Mouse (Mus musculus) 416B (cell line): Measurements from ENCODE around the gene Ccdc106.
"Not testable (repeated sequence)": the region's sequence is repeated elsewhere in the genome, so short reads cannot be mapped to it uniquely, and the experiment has no call there.

Experiments
- DNase-seq: peaks from one replicate; pipeline ENCODE4 v3.0.0; 2011; ENCODE audit warnings: low read depth

Ccdc106 gene

GRCm38 (mm10) chr7:5051193-5052192 is 31.1 kb downstream of the Ccdc106 start, which contains the start of gene Zfp580:
Gene Zfp580 (plus strand): TSS chr7:5051538.
- peak; percentile 76 for DNase-seq

DNA sequence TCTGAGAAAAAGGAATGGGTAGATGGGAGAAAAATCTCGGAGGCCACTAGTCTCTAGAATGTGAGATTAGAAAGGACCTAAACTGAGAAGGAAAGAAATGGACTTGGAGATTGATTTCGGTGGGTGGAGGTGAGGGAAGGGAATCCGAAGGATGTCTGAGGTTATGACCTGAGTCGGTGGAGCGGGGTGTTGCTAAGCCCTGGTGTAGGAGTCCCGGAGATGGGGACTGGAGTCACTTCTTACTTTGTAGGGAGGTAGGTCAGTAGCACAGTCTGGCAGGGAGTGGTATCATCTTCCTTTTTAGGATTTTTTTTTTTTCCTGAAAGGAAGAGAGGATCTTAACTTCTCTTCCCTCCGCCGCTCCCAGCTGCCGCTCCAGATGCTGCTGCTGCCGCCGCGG is 32.1 kb downstream of the Ccdc106 start:
- no peak for DNase-seq

DNA sequence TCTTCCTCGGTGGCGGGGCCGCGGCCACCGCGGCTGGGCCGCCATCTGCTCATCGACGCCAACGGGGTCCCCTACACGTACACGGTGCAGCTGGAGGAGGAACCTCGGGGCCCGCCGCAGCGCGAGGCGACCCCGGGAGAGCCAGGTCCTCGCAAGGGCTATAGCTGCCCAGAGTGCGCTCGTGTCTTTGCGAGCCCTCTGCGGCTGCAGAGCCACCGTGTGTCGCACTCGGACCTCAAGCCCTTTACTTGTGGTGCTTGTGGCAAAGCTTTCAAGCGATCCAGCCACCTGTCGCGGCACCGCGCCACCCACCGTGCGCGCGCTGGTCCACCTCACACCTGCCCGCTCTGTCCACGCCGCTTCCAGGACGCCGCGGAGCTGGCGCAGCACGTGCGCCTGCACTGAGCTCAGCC is 32.6 kb downstream of the Ccdc106 start:
- DNase-seq = no peak

DNA sequence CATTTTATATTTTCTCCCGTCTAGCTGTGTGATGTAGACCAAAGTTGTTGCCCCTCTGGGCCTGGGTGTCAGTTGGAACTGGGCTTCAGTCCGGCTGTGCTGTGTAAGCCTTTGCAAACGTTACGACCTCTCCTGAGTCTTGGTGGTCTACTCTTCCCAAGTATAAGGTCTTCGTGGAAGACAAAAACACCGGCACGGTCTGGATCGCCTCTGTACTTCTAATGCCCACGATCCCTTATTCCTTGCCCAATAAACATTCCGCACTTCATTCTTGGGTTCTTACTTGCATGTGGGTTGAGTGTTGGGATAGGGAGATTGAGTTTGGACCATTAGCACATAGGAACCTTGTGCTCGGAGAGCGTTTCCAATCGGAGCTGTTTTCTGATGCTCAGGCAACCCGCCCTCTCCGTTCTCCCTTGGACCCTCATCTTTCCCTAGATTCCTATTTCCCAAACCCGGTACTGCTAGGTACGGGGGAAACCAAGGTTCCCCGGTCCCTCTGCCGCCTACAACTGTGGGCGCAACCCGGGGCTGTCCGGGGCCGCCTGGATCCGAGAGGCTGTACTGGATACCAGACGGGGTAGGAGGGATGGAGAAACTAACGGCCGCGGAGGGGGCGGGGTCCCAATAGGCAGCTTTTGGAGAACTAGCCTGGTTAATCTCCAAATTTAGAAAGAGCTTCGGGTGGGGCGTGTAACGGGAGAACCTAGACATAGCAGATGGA is 33.3 kb downstream of the Ccdc106 start:
- no peak for DNase-seq

DNA sequence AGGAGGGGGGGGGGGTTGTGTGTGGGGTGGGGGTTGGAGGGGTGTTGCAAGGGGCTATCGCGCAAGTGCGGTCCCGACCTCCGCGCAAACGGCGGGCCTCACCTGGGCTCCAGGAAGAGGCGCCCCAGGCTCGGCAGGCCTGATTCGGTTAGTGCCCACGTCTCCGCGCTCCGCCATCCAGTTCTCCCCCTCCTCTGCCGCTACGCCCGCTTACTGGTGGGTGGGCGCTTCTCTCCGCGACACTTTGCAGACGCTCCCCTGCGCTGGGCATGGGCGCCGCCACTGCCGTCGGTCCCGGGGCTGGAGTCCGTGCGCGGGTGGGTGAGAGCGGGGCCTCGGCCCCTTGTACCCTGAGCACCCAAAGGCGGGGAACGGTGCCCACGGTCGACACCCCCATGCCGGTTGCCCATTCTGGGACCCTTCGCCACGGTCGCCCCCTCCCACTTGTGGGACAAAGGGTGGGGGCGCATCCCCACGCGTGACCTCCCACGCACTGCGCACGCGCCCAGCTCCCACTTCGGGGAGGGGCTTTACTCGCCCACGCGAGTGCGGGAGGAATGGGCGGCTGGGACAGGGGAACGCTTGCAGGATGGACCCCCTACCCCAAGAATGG is 36.4 kb downstream of the Ccdc106 start:
- no peak for DNase-seq

DNA sequence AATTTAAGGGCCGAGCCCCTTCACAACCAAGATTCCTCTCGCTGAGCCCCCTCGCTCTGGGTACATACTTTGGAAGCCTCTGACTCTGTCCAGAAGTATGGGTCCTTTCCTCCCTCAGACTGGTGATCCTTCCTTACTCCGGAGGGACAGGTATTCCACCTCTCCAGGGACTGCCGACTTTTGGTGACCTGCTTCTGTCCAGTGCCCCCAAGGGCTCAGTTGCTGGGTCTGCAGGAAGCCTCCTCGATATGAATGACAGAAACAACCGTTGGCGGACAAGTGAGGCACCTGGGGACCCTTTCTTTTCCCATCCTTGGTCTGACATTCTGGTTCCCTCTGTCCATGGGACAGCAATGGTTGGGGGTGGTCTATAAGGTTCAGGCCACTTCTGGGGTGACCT is 37.0 kb downstream of the Ccdc106 start:
- DNase-seq = no peak

GRCm38 (mm10) chr7:5057804-5058203 is 37.5 kb downstream of the Ccdc106 start:
- DNase-seq = peak; percentile 79

- DNase-seq = no peak
Observed at GRCm38 (mm10) chr7:5058631-5059030, 38.3 kb downstream of the Ccdc106 start.

- no peak for DNase-seq
Observed at GRCm38 (mm10) chr7:5059421-5059820, 39.1 kb downstream of the Ccdc106 start.

GRCm38 (mm10) chr7:5060239-5060731 is 39.9 kb downstream of the Ccdc106 start:
- DNase-seq = peak; percentile 89

DNA sequence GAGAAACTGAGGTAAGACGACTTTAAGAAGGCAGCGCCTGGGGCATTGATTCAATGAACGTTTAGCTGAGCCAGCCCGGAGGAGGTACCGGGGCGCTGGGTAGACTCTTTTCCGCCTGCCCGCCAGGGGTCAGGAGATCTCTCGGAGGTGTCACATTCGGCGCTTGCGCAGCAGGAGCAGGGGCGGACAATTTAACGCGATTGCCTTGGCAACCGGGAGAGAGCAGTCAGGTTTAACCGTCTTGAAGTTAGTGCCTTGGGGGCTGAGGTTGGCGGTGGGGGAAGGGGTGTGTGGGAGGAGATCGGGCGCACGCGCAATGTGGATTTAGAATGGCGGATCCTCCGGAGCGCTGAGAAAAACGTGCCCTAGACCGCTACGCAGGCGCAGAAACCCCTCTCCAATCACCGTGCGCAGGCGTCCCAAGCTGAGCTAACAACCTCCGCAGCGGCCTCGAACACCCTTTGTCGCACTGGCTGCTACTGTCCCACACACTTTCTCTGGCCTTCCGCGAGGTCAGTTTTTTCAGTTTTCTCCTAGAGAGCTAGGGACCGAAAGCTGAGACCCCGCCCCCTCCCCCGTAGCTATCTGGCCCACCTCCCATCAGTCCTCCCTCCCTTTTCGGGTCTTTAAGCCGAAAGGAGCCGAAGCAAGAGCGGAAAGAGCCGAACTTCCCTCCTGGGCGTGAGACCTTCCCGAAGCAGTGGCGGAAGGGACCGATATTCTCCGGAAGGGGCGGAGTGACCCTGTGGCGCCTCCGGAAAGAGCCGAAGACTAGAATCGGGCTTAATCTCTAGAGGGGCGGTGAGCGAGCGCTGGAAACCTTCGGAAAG is 40.8 kb downstream of the Ccdc106 start:
- DNase-seq = peak; percentile 98

DNA sequence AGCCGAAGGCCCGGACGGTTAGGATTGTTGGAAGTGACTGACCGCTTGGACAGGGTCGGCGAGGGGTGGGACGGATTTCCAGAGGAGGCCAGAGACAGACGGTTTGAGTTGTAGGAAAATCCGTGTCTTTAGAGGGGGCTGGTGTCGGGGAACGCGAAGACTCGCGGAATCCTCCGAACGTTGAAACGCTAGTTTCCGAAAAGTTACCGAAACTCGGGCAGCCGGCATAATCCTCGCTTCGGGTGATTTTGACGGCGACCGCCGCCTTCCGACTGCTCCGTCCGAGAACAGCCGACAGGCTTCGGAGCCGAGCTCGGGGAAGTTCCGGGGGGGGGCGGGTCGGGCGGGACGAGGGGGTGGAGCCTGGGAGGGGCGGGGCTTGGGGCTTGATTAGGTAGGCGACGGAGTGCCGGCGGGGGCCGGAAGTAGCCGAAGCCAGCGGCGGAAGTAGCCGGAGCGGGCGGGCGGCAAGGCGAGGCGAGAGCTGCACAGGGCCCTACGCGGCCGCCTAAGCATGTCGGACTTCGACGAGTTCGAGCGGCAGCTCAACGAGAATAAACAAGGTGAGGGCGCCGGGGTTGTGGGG is 41.5 kb downstream of the Ccdc106 start, which contains the start of gene U2af2:
Gene U2af2 (plus strand): TSS at position 370 of the 586 bp plus-strand sequence.
- DNase-seq = peak; percentile 96

DNA sequence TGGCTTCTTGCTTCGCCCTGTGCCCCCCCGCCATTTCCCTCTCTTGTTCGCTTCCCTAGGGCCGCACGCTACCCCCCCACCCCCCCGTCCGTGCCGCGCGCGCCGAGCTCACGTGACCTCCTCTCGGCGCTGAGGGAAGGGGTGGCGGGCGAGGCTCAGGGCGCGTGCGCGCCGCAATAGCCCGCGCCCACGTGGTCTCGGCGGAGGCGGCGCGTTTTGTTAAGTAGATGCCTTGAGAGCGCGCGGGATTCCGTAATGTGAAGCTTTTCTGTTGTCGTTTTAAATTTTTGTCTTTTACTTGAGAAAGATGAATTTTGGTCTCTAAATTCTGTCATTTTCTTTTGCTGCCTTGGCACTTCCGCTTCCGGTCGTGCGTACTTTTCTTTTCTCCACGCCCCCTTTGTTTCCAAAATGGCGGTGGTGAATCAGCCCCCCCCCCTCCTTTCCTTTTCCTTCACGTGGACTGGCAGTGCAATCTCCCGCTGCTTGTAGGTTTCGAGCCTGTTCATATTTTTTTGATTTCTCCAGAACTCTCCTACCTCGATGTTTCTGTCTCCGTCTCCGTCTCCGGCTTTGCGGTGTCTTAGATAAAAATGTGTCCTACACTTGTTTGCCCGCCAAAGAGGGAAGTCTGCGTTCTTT is 42.1 kb downstream of the Ccdc106 start:
- peak; percentile 94 for DNase-seq

- no peak for DNase-seq
Observed at GRCm38 (mm10) chr7:5064886-5065285, 44.5 kb downstream of the Ccdc106 start.

DNA sequence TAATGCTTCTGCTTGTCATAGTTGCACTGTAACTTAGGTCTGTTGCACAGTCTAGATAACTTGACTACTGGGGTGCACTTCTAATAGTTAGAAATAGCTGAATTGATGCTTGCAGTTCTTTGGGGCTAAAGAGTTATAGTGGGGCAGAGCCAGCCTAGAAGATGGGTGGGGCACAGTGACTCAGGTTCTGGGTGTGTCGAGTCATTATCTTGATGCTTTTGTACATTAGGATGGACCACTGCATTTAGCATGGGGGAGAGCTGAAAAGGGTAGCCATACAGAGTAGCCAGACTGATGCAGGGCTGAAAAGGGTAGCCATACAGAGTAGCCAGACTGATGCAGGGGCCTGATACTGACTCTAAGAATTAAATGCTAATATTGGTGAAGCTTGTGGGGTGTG is 53.2 kb downstream of the Ccdc106 start:
- no peak for DNase-seq

DNA sequence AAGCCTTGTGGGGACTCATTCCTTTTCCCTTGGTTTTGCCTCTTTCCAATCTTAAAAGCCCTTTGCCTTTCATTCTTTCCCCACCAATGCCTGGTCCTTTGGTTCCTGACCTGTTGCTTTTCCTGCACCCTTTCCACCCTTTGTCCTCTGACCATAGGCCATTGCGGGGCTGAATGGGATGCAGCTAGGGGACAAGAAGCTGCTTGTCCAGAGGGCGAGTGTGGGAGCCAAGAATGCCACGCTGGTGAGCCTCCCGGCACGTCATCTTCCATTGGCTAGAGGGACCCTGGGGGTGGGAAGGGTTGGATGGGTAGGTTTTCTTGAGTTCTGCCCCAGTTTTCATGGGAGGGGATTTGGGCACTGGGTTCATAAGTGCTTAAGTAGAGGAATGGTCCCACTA is 54.6 kb downstream of the Ccdc106 start:
- DNase-seq = no peak

DNA sequence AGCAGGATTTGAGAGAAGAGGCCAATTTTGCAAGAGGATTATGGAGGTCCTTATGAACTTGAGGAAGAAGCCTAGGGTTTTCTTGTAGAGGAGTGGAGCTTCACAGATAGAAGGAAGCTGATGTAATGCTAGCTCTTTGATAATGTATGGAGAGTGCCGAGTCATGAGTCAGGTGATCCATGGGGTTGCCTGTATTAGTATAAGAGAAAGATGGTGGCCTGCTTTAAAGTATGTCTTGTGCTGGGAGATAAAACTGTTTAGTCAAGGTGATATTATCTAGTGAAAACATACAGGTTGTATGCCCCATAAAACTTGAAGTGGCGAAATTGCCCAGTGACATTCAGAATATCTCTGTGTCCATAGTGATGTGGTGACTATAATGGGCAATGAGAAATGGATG is 56.6 kb downstream of the Ccdc106 start:
- peak; percentile 40 for DNase-seq

GRCm38 (mm10) chr7:5079365-5080009 is 59.1 kb downstream of the Ccdc106 start:
- DNase-seq = not testable (repeated sequence)

DNA sequence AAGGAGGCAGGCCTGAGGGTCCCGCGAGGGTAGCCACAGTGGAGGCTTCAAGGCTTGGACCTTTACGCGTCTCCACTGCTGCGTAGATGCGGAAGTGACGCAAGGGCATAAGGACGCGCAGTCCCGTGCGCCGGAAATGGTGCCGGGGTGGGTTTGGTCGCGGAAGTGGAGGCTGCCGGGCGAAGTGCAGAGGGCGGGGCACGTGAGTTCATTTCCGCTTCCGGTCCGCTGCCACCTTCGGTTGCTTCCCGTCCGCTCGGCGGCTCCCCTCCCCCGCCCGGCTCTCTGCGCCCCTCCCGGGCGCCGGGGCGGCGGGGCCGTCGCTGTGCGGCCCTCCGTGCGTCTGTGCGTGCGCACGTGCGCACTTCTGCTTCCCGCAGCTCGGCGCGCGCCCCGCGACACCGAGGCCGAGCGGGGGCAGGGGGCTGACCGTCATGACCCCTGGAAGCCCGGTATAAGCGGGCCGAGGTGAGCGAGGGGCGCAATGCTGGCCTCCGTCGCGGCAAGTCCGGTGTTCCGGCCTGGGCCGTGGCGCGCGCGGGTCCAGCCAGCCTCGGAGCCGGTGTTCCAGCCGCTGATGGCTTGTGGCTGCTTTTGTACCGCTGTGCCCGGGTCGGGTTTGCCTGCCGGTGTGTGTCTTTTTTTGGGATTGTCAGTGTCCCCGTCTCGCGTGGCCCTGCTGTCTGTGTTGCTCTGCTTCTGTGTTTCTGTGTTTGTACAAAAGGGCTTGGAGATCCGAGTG is 59.8 kb downstream of the Ccdc106 start, which contains the start of gene Epn1:
Gene Epn1 (plus strand): TSS at position 226 of the 742 bp plus-strand sequence.
- DNase-seq = peak; percentile 95
